Mouse (Mus musculus): ENCODE data around the gene Fmo1. TPM values are rescaled to one million over a fixed set of nuclear protein-coding genes. Genes with fewer than 3 reads are reported as not detected.

The Fmo1 gene
- total and polyA plus RNA-seq, 3 experiments, result 1.8 TPM; not detected in 2

- no peaks in the 10 kb centered on the region for H3K27me3 ChIP-seq (ENCODE audit: control insufficient read depth in 1 of 2, insufficient read depth in 2 of 2, low read length in 2 of 2)
- DNase-seq (ENCODE audit: low read depth, low spot score), result no peak
- no peaks in the 10 kb centered on the region for H3K9me3 ChIP-seq (replicated peaks; ENCODE audit: insufficient read depth, low read length)
- no peak overlapping the region for H3K27ac ChIP-seq (ENCODE audit: control insufficient read depth, low read depth, low read length)
- H3K79me2 ChIP-seq (ENCODE audit: control insufficient read depth, insufficient read depth, low read length, poor library complexity), result no peaks in the 10 kb centered on the region
- no peak overlapping the region for H3K9ac ChIP-seq (ENCODE audit: control insufficient read depth, low read depth, low read length, poor library complexity, severe bottlenecking)
- H3K36me3 ChIP-seq (ENCODE audit: control insufficient read depth in 1 of 2, insufficient read depth in 2 of 2, low read length in 2 of 2), result no peaks in the 10 kb centered on the region
- no peaks in the 10 kb centered on the region for H3K4me1 ChIP-seq (ENCODE audit: control insufficient read depth in 1 of 2, insufficient read depth in 2 of 2, low read length in 2 of 2)
- no peak overlapping the region for H3K4me3 ChIP-seq (ENCODE audit: control insufficient read depth in 1 of 2, insufficient read depth in 1 of 2, low read depth in 2 of 2, low read length in 2 of 2)
- no peak for TF ChIP-seq CHD2 (IDR thresholded peaks at IDR 0.05; ENCODE audit: low read length)
- TF ChIP-seq TBP (IDR thresholded peaks at IDR 0.05; ENCODE audit: low read depth, low read length), result no peak
- no peak for TF ChIP-seq NRF1 (IDR thresholded peaks at IDR 0.05; ENCODE audit: insufficient read depth, low read depth, low read length, poor library complexity, severe bottlenecking)
- no peak for TF ChIP-seq JUND (IDR thresholded peaks at IDR 0.05; ENCODE audit: low read depth, low read length)
- TF ChIP-seq GABPA (IDR thresholded peaks at IDR 0.05; ENCODE audit: low read depth, low read length), result no peak
- TF ChIP-seq POLR2A (IDR thresholded peaks at IDR 0.05; ENCODE audit: control insufficient read depth in 1 of 2, insufficient read depth in 1 of 2, low read depth in 1 of 2, low read length in 2 of 2, poor library complexity in 1 of 2), result no peak
- no peak for TF ChIP-seq HCFC1 (IDR thresholded peaks at IDR 0.05; ENCODE audit: low read depth, low read length)
- TF ChIP-seq ZMIZ1 (IDR thresholded peaks at IDR 0.05; ENCODE audit: low read depth, low read length), result no peak
- no peak for TF ChIP-seq MEF2A (IDR thresholded peaks at IDR 0.05; ENCODE audit: extremely low read depth, insufficient replicate concordance, low read depth, low read length, poor library complexity, severe bottlenecking)
- TF ChIP-seq ETS1 (IDR thresholded peaks at IDR 0.05; ENCODE audit: low read depth, low read length), result no peak
- no peak for TF ChIP-seq POLR2AphosphoS5 (IDR thresholded peaks at IDR 0.05; ENCODE audit: borderline replicate concordance, low read depth, low read length)
- no peak for TF ChIP-seq MAX (IDR thresholded peaks at IDR 0.05; ENCODE audit: low read length)
These were observed 45.7 kb upstream of the Fmo1 start for GRCm38 (mm10) chr1:162912085-162912484.

GRCm38 (mm10) chr1:162901879-162902278 is 35.5 kb upstream of the Fmo1 start:
- DNase-seq (ENCODE audit: low read depth, low spot score), result no peak
- no peaks in the 10 kb centered on the region for H3K79me2 ChIP-seq (ENCODE audit: control insufficient read depth, insufficient read depth, low read length, poor library complexity)
- H3K36me3 ChIP-seq (ENCODE audit: control insufficient read depth in 1 of 2, insufficient read depth in 2 of 2, low read length in 2 of 2), result no peaks in the 10 kb centered on the region
- no peaks in the 10 kb centered on the region for H3K9me3 ChIP-seq (replicated peaks; ENCODE audit: insufficient read depth, low read length)
- H3K27me3 ChIP-seq (ENCODE audit: control insufficient read depth in 1 of 2, insufficient read depth in 2 of 2, low read length in 2 of 2), result no peaks in the 10 kb centered on the region; a peak in 1 of 4 replicates
- no peak overlapping the region for H3K27ac ChIP-seq (ENCODE audit: control insufficient read depth, low read depth, low read length)
- H3K4me3 ChIP-seq (ENCODE audit: control insufficient read depth in 1 of 2, insufficient read depth in 1 of 2, low read depth in 2 of 2, low read length in 2 of 2), result no peak overlapping the region
- no peaks in the 10 kb centered on the region for H3K4me1 ChIP-seq (ENCODE audit: control insufficient read depth in 1 of 2, insufficient read depth in 2 of 2, low read length in 2 of 2)
- no peak for TF ChIP-seq GATA1 (IDR thresholded peaks at IDR 0.05; ENCODE audit: low read depth, low read length)
- no peak for TF ChIP-seq TBP (IDR thresholded peaks at IDR 0.05; ENCODE audit: low read depth, low read length)
- no peak for TF ChIP-seq USF1 (IDR thresholded peaks at IDR 0.05; ENCODE audit: low read depth, low read length)
- TF ChIP-seq MEF2A (IDR thresholded peaks at IDR 0.05; ENCODE audit: extremely low read depth, insufficient replicate concordance, low read depth, low read length, poor library complexity, severe bottlenecking), result no peak
- TF ChIP-seq TAL1 (IDR thresholded peaks at IDR 0.05; ENCODE audit: low read length), result no peak
- no peak for TF ChIP-seq ETS1 (IDR thresholded peaks at IDR 0.05; ENCODE audit: low read depth, low read length)
- TF ChIP-seq USF2 (IDR thresholded peaks at IDR 0.05; ENCODE audit: borderline replicate concordance in 1 of 2, insufficient read depth in 1 of 2, low read depth in 1 of 2, low read length in 2 of 2), result no peak
- TF ChIP-seq MAX (IDR thresholded peaks at IDR 0.05; ENCODE audit: low read length), result no peak
- no peak for TF ChIP-seq JUND (IDR thresholded peaks at IDR 0.05; ENCODE audit: low read depth, low read length)
- no peak for TF ChIP-seq ZC3H11A (IDR thresholded peaks at IDR 0.05; ENCODE audit: low read depth, low read length)
- no peak for TF ChIP-seq MXI1 (IDR thresholded peaks at IDR 0.05; ENCODE audit: low read depth, low read length)
- TF ChIP-seq MYC (IDR thresholded peaks at IDR 0.05; ENCODE audit: low read depth, low read length), result no peak
- no peak for TF ChIP-seq RAD21 (IDR thresholded peaks at IDR 0.05; ENCODE audit: low read depth, low read length)
- no peak for TF ChIP-seq TCF12 (IDR thresholded peaks at IDR 0.05; ENCODE audit: low read depth, low read length)
- no peak for TF ChIP-seq POLR2AphosphoS2 (IDR thresholded peaks at IDR 0.05; ENCODE audit: low read length)
- no peak for TF ChIP-seq E2F4 (IDR thresholded peaks at IDR 0.05; ENCODE audit: borderline replicate concordance, low read depth, low read length)
- H3K9ac ChIP-seq (ENCODE audit: control insufficient read depth, low read depth, low read length, poor library complexity, severe bottlenecking), result no peak overlapping the region
